Mouse (Mus musculus): ENCODE measurements around the gene Rdh9. TPM values are rescaled to one million over a fixed set of nuclear protein-coding genes. Genes with fewer than 3 reads are reported as not detected.
"Not testable (repeated sequence)": the region's sequence is repeated elsewhere in the genome, so short reads cannot be mapped to it uniquely, and the experiment has no call there.

The Rdh9 gene
- polyA plus RNA-seq, 1 experiment, result 40.9 TPM

DNA sequence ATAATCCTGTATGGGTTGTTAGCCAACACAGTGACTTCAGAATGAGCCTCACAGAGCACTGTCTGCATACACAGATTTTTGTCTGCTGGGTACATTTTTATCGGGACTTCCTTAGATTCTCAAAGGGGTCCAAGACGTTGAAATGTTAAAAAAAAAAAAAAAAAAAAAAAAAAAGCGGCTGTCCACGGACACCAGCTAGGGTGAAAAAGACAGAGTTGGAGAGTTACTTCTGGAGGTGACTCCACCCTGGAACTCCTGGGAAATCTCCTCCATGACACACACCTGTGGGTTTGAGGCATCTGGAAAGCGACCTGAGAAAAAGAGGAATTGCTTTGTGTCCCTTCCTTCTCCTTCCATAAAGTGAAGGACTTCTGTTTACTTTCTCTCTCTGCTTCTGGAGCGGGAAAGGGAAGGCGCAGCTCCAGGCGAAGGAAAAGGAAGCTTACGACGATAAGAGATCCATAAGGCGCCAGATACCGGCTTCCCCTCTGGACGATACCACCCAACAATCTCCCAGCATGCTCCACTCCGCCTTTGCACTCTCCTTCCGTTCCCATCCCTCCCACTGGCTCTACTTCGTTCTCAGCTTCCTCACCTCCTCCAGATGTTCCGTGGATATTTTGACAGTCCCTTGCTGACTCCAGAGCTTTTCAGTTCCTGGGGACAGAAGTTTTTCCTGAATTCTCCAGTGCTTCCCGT, 20.3 kb upstream of the Rdh9 start:
- peaks cover 25% of the 10 kb centered on the region for H3K4me1 ChIP-seq (ENCODE audit: control insufficient read depth, insufficient read depth, insufficient read length, low read length)
- H3K27ac ChIP-seq (ENCODE audit: insufficient read depth, low read depth, low read length), result peak overlapping the region; percentile 8; the same call in 1 of the 2 replicates
- no peaks in the 10 kb centered on the region for H3K27me3 ChIP-seq (ENCODE audit: control insufficient read depth, insufficient read depth, low read length)
- peak overlapping the region; percentile 22 for H3K4me3 ChIP-seq (ENCODE audit: low read depth, low read length)
- H3K36me3 ChIP-seq (ENCODE audit: control insufficient read depth, insufficient read depth, low read length), result no peaks in the 10 kb centered on the region
- TF ChIP-seq POLR2A (IDR thresholded peaks at IDR 0.05; ENCODE audit: low read depth, low read length) (no peak), CTCF (IDR thresholded peaks at IDR 0.05; ENCODE audit: extremely low read depth, insufficient read length, insufficient replicate concordance, low read depth, low read length) (no peak)
- 30% methylated on average over 18 of the region's 18 CpGs for WGBS

GRCm38 (mm10) chr10:127759181-127760110, 16.7 kb upstream of the Rdh9 start, which contains the start of the genes Rdh1 and Rdh16f1:
Gene Rdh1 (plus strand): TSS chr10:127759721.
Gene Rdh16f1 (plus strand): TSS chr10:127759787.
- H3K4me3 ChIP-seq (ENCODE audit: low read depth, low read length), result no peak within 1 kb of the TSS
- TF ChIP-seq POLR2A (IDR thresholded peaks at IDR 0.05; ENCODE audit: low read depth, low read length) (no peak), CTCF (IDR thresholded peaks at IDR 0.05; ENCODE audit: extremely low read depth, insufficient read length, insufficient replicate concordance, low read depth, low read length) (no peak)
- H3K27me3 ChIP-seq (ENCODE audit: control insufficient read depth, insufficient read depth, low read length), result no peaks in the 10 kb centered on the region
- H3K4me1 ChIP-seq (ENCODE audit: control insufficient read depth, insufficient read depth, insufficient read length, low read length), result peaks cover 31% of the 10 kb centered on the region
- no peaks in the 10 kb centered on the region for H3K36me3 ChIP-seq (ENCODE audit: control insufficient read depth, insufficient read depth, low read length)
- peak within 1 kb of the TSS; percentile 5; the same call in 1 of the 2 replicates for H3K27ac ChIP-seq (ENCODE audit: insufficient read depth, low read depth, low read length)
- WGBS, result 49% methylated on average over 9 of the region's 9 CpGs

- H3K4me1 ChIP-seq (ENCODE audit: control insufficient read depth, insufficient read depth, insufficient read length, low read length), result peaks cover 18% of the 10 kb centered on the region; the same call in 1 of the 2 replicates
- 90% methylated on average over 10 of the region's 10 CpGs for WGBS
- H3K27ac ChIP-seq (ENCODE audit: insufficient read depth, low read depth, low read length); H3K27me3 ChIP-seq (ENCODE audit: control insufficient read depth, insufficient read depth, low read length); H3K36me3 ChIP-seq (ENCODE audit: control insufficient read depth, insufficient read depth, low read length); H3K4me3 ChIP-seq (ENCODE audit: low read depth, low read length): not testable (repeated sequence)
These were observed 13.3 kb upstream of the Rdh9 start for GRCm38 (mm10) chr10:127762926-127763325.

- Histone ChIP-seq H3K36me3 (ENCODE audit: control insufficient read depth, insufficient read depth, low read length) (no peaks in the 10 kb centered on the region), H3K4me1 (ENCODE audit: control insufficient read depth, insufficient read depth, insufficient read length, low read length) (peaks cover 13% of the 10 kb centered on the region; the same call in 1 of the 2 replicates), H3K27ac (ENCODE audit: insufficient read depth, low read depth, low read length) (peak overlapping the region; percentile 52), H3K27me3 (ENCODE audit: control insufficient read depth, insufficient read depth, low read length) (no peaks in the 10 kb centered on the region), H3K4me3 (ENCODE audit: low read depth, low read length) (no peak overlapping the region)
- TF ChIP-seq POLR2A (IDR thresholded peaks at IDR 0.05; ENCODE audit: low read depth, low read length) (no peak), CTCF (IDR thresholded peaks at IDR 0.05; ENCODE audit: extremely low read depth, insufficient read length, insufficient replicate concordance, low read depth, low read length) (no peak)
- 24% methylated on average over 12 of the region's 12 CpGs for WGBS
These were observed 12.1 kb upstream of the Rdh9 start for GRCm38 (mm10) chr10:127763914-127764680.

DNA sequence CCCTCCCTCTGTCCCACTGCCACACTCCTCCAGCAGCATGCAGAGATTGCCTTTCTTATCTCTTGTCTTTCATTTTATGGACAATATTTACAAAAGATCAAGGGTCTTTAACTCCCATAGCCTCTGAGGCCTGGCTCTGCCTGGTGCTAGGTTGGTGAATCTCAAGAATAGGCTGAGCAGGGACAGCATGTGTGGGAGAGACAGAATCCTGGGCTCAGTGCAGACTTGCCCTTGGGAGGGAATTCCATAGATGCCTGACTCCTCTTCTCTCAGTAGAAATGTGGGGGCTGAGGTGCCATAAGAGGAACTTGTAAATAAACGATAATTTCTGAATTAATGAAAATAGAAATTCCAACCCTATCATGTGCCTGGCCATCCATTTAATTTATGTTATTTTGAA, 9.6 kb upstream of the Rdh9 start:
- Histone ChIP-seq H3K4me1 (ENCODE audit: control insufficient read depth, insufficient read depth, insufficient read length, low read length) (peaks cover 6% of the 10 kb centered on the region; the same call in 1 of the 2 replicates), H3K36me3 (ENCODE audit: control insufficient read depth, insufficient read depth, low read length) (no peaks in the 10 kb centered on the region), H3K4me3 (ENCODE audit: low read depth, low read length) (no peak overlapping the region), H3K27ac (ENCODE audit: insufficient read depth, low read depth, low read length) (no peak overlapping the region), H3K27me3 (ENCODE audit: control insufficient read depth, insufficient read depth, low read length) (no peaks in the 10 kb centered on the region)
- TF ChIP-seq POLR2A (IDR thresholded peaks at IDR 0.05; ENCODE audit: low read depth, low read length) (no peak), CTCF (IDR thresholded peaks at IDR 0.05; ENCODE audit: extremely low read depth, insufficient read length, insufficient replicate concordance, low read depth, low read length) (no peak)
- WGBS, result 47% methylated on average over 1 of the region's 1 CpGs

- not testable (repeated sequence) for H3K4me1 ChIP-seq (ENCODE audit: control insufficient read depth, insufficient read depth, insufficient read length, low read length); H3K27me3 ChIP-seq (ENCODE audit: control insufficient read depth, insufficient read depth, low read length); H3K4me3 ChIP-seq (ENCODE audit: low read depth, low read length); H3K27ac ChIP-seq (ENCODE audit: insufficient read depth, low read depth, low read length); H3K36me3 ChIP-seq (ENCODE audit: control insufficient read depth, insufficient read depth, low read length)
- WGBS, result 96% methylated on average over 17 of the region's 17 CpGs
These were observed 6.1 kb downstream of the Rdh9 start for GRCm38 (mm10) chr10:127782321-127782720.

DNA sequence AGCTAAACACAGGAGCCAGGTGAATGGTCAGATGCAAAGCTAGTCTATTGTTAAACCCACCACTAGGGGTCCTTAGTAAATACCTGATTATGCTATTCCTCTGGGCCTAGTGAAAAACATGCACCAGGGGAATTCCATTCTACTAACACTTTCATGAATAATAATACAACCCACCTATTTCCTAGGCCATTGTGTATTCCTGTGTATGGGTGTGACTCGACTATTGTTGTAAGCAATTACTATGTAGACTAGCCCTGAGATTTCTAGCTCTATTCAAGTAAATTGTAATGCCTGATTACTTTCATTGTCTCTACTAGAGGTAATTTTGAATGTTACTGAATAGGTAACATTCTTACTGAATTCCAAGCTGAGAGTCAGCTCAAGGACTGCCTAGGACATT, 9.2 kb downstream of the Rdh9 start:
- not testable (repeated sequence) for H3K4me1 ChIP-seq (ENCODE audit: control insufficient read depth, insufficient read depth, insufficient read length, low read length); H3K27me3 ChIP-seq (ENCODE audit: control insufficient read depth, insufficient read depth, low read length); H3K4me3 ChIP-seq (ENCODE audit: low read depth, low read length); H3K27ac ChIP-seq (ENCODE audit: insufficient read depth, low read depth, low read length); H3K36me3 ChIP-seq (ENCODE audit: control insufficient read depth, insufficient read depth, low read length)
- 93% methylated on average over 1 of the region's 1 CpGs for WGBS
